Mouse (Mus musculus) thymus, adult 2 months (tissue): Measurements from ENCODE around the gene Fam186b. TPM values are rescaled to one million over a fixed set of nuclear protein-coding genes. Genes with fewer than 3 reads are reported as not detected.

Source experiments
- DNase-seq: peaks from one replicate; pipeline ENCODE4 v3.0.0; 2021
- H3K27ac ChIP-seq: fragments of 200-500 bp; 2 replicates; pipeline ENCODE4 v1.5.1; 2012; ENCODE audit warnings: low read length, control low read depth; ENCODE audit not compliant: control insufficient read depth, insufficient read depth
- H3K27me3 ChIP-seq: fragments of 200-500 bp; 2 replicates; pipeline ENCODE4 v1.6.1; 2012; ENCODE audit warnings: mild to moderate bottlenecking, low read length, moderate library complexity, mixed read lengths; ENCODE audit not compliant: control insufficient read depth, insufficient read depth
- H3K36me3 ChIP-seq: fragments of 200-500 bp; 2 replicates; pipeline ENCODE4 v1.6.1; 2012; ENCODE audit warnings: mild to moderate bottlenecking, low read length, moderate library complexity; ENCODE audit not compliant: control insufficient read depth, insufficient read depth
- H3K4me1 ChIP-seq: fragments of 200-500 bp; replicated peaks from 2 replicates; pipeline ENCODE4 v1.6.1; 2012; ENCODE audit warnings: low read length; ENCODE audit not compliant: control insufficient read depth, insufficient read depth
- H3K4me3 ChIP-seq: fragments of 200-500 bp; 2 replicates; pipeline ENCODE4 v1.5.1; 2012; ENCODE audit warnings: mild to moderate bottlenecking, low read length, control low read depth, moderate library complexity; ENCODE audit not compliant: control insufficient read depth, insufficient read depth
- CTCF ChIP-seq: fragments of 200-500 bp; IDR thresholded peaks from 2 replicates; pipeline ENCODE4 v1.5.1; 2012; ENCODE audit warnings: mild to moderate bottlenecking, control low read depth, low read length, moderate library complexity, borderline replicate concordance; ENCODE audit not compliant: control insufficient read depth, poor library complexity, insufficient read depth; ENCODE audit errors: extremely low read depth
- POLR2A ChIP-seq: fragments of 200-500 bp; IDR thresholded peaks from 2 replicates; pipeline ENCODE4 v1.6.1; 2012; ENCODE audit warnings: mild to moderate bottlenecking, low read length, control low read depth, moderate library complexity; ENCODE audit not compliant: control insufficient read depth, poor library complexity, insufficient read depth; ENCODE audit errors: extremely low read depth
- WGBS: fragments of 180-500 bp; shearing (Covaris S2); methylation state at CpG from one replicate; pipeline ENCODE4 v1.1.7; 2018; 5-methylcytosine and 5-hydroxymethylcytosine counted together
- polyA plus RNA-seq: library from polyadenylated mRNA; depleted of rRNA; stranded (reverse); fragments of >200 nt; gene quantifications from 2 replicates; pipeline ENCODE4 v1.2.3, GENCODE M21; 2012

The Fam186b gene
- polyA plus RNA-seq, 1 experiment = 0.11 TPM

DNA sequence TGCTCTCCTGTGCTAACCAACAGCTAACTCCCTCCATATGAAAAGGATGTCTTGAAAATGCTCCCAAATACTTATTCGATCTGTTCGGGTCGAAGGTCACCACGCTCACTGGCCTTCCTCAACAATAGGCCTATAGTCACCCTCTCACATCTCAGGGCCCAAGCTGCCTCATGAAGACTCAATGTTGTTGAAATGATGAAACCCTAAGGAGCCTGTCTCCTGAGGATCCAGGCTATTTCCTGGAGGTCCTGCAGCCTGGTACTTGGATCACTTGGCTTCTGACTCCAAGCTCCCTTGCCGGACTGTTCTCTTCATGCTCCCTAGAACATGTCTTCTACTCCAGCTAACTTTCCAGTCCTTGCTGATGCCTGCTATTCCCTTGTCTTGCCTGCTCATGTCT lies 35.7 kb upstream of the Fam186b start:
- no peak for DNase-seq
- H3K4me3 ChIP-seq = no peak overlapping the region
- no peak overlapping the region for H3K27ac ChIP-seq
- TF ChIP-seq POLR2A (no peak), CTCF (no peak)
- H3K36me3 ChIP-seq = no peaks in the 10 kb centered on the region
- peaks cover 46% of the 10 kb centered on the region for H3K4me1 ChIP-seq
- no peaks in the 10 kb centered on the region for H3K27me3 ChIP-seq
- WGBS = 97% methylated on average over 5 of the region's 5 CpGs

DNA sequence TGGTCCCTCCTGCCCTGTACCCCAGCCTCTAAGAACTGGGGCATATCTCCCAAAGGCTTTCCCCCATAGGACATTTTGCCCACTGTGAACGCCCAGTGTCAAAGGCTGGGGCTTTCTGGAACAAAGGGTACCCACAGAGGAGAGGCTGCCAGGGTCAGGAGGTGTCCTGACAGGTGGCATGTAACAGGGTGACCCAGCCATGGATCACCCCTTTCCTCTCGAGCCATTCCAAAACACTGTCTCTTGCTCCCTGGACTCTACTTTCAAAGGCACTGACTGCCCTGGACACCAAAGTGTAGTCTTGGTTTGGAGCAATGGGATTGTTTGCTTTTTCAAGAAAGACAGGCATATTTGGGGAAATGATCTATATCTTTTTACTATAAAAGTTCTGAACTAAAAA lies 34.6 kb upstream of the Fam186b start:
- peaks cover 42% of the 10 kb centered on the region for H3K4me1 ChIP-seq
- no peaks in the 10 kb centered on the region for H3K27me3 ChIP-seq
- H3K36me3 ChIP-seq = peaks cover 5% of the 10 kb centered on the region; the same call in 1 of the 2 replicates
- 92% methylated on average over 2 of the region's 2 CpGs for whole genome bisulfite sequencing
- TF ChIP-seq POLR2A (no peak), CTCF (no peak)
- H3K27ac ChIP-seq = no peak overlapping the region
- no peak for DNase-seq
- H3K4me3 ChIP-seq = no peak overlapping the region

- Histone ChIP-seq H3K4me1 (peaks cover 20% of the 10 kb centered on the region), H3K36me3 (peaks cover 21% of the 10 kb centered on the region), H3K4me3 (no peak overlapping the region), H3K27ac (no peak overlapping the region), H3K27me3 (no peaks in the 10 kb centered on the region)
- over 99% methylated on average over 5 of the region's 5 CpGs for WGBS
- TF ChIP-seq POLR2A = no peak
- TF ChIP-seq CTCF = no peak
- no peak for DNase-seq
Measured at GRCm38 (mm10) chr15:99328011-99328410, 32.3 kb upstream of the Fam186b start.

DNA sequence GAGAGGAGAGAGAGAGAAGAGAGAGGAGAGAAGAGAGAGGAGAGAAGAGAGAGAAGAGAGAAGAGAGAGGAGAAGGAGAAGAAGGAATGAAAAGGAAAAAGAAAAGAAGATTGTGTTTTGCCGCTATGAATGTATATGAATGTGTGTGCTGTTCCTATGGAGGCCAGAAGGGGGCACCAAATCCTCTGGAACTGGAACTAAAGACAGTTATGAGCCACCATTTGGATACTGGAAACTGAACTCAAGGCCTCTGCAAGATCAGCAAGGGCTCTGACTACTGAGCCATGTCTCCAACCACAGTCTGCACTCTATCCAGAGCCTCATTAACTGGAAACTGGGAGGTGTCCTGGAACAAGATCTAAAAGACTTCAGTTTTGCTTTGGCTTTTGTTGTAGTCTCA lies 31.3 kb upstream of the Fam186b start:
- no peak overlapping the region for H3K27ac ChIP-seq

DNA sequence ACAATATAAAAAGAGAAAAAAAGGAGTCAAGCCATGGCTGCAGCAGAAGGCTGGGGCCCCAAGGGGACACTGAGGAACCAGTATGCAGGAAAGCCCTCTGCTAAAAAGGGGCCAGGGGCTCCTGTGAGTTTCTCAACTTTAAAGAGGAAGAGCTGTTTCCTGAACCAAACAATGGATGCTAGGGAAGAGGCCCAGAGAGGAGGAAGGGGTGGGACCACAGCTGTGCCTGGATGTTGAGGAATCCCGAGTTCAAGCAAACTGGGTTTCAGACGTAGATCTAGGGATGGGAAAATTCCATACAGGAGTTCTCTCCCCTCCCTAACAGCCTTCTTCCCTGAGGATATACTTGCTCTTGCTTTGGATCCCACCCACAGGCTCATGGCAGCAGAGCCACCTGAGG lies 30.7 kb upstream of the Fam186b start:
- Histone ChIP-seq H3K4me3 (no peak overlapping the region), H3K27ac (no peak overlapping the region), H3K27me3 (no peaks in the 10 kb centered on the region), H3K4me1 (peaks cover 6% of the 10 kb centered on the region), H3K36me3 (peaks cover 35% of the 10 kb centered on the region)
- 83% methylated on average over 2 of the region's 2 CpGs for WGBS
- TF ChIP-seq POLR2A (no peak), CTCF (no peak)
- DNase-seq = no peak

More for the DNA sequence above, 31.3 kb upstream of the Fam186b start:
- Histone ChIP-seq H3K36me3 (peaks cover 31% of the 10 kb centered on the region), H3K27me3 (no peaks in the 10 kb centered on the region), H3K4me1 (peaks cover 11% of the 10 kb centered on the region), H3K4me3 (no peak overlapping the region)
- no peak for TF ChIP-seq CTCF
- no peak for TF ChIP-seq POLR2A
- peak; percentile 74 for DNase-seq
- 89% methylated on average over 1 of the region's 1 CpGs for WGBS

DNA sequence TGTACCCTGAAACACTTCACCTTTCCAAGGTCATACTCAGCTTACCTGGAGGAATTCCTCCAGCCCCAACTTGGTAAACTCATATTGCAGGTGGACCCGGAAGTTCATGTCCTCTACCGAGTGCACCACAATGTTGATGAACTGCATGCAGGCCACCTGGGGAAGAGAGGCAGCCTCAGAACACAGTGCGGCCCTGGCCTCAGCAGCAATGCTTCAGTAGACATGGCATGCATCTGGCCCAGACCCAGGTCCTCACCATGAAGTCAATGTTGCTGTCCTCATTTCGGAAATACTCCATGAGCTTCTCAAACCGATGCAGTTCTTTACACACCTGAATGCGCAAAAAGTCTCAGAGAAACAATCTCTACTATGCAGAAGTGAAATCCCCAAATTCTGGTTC lies 29.9 kb upstream of the Fam186b start:
- TF ChIP-seq POLR2A (no peak), CTCF (no peak)
- Histone ChIP-seq H3K4me3 (no peak overlapping the region), H3K27me3 (no peaks in the 10 kb centered on the region), H3K4me1 (peaks cover 3% of the 10 kb centered on the region; the same call in 1 of the 2 replicates), H3K36me3 (peaks cover 41% of the 10 kb centered on the region), H3K27ac (no peak overlapping the region)
- over 99% methylated on average over 6 of the region's 6 CpGs for WGBS
- no peak for DNase-seq

DNA sequence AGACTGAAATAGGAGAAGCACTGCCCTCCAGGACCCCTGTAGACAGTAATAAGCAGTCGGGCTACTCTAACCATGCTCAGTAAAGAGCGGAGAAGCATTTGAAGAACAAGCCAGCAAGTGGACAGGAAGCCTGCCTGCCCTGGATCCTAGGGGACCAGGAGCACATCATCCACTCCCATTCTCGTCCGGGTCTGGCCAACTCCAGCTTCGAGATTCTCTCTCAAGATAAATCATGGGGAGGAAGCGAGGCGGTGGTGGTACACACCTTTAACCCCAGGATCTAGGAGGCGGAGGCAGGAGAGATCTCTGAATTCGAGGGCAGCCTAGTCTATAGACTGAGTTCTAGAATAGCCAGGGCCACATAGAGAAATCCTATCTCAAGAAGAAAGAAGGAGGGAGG lies 28.5 kb upstream of the Fam186b start:
- H3K36me3 ChIP-seq = peaks cover 50% of the 10 kb centered on the region

More for the DNA sequence above, 28.5 kb upstream of the Fam186b start:
- no peak for DNase-seq
- no peaks in the 10 kb centered on the region for H3K27me3 ChIP-seq
- no peaks in the 10 kb centered on the region for H3K4me1 ChIP-seq
- H3K27ac ChIP-seq = no peak overlapping the region
- 95% methylated on average over 9 of the region's 9 CpGs for WGBS
- no peak overlapping the region for H3K4me3 ChIP-seq
- no peak for TF ChIP-seq POLR2A
- no peak for TF ChIP-seq CTCF
